Mouse (Mus musculus): ENCODE measurements around the gene Evi5l.
A peak's percentile ranks its signal among the peaks of the same experiment; 100 is the strongest.
"Not testable (repeated sequence)": the region's sequence is repeated elsewhere in the genome, so short reads cannot be mapped to it uniquely, and the experiment has no call there.

The Evi5l gene

DNA sequence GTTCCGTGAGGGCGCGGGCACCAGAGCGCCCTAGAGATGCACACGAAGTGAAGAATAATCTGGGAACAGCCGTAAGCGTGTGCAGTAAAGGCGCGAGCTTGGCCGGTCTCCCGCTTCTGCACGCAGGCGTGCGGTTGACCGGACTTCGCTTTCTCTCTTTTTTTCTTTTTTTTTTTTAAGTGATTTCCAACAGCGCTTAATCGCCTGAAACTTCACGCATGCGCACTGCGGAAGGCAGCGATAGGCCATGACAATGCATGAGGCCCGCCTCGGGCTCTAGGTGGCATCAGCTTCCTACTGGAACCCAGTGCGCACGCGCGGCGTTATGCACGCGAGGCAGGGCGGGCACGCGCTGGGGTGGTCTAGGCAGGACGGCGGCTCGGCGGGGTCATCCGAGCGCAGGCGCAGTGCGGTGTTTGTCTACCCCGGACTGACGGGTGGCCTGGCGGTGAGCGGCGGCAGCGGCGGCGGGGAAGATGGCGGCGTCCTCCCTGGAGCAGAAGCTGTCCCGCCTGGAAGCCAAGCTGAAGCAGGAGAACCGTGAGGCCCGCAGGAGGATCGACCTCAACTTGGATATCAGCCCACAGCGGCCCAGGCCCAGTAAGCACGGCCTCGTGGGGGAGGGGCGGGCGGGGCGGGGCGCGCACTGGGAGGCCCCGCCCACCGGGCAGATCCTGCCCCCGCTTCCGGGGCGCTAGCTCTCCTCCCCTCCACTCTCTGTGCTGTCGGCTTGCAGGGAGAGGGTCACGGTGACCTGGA is 72.2 kb downstream of the Evi5l start, which contains the start of the genes Map2k7 and Gm49320:
Gene Map2k7, plus strand, starts transcription at position 307 of the 759 bp plus-strand sequence.
Gene Gm49320, plus strand, starts transcription at position 432 of the 759 bp plus-strand sequence.
- peak; percentile 96 to 98 for DNase-seq (ENCODE audit: low read depth in 1 of 2, low spot score in 2 of 2)

DNA sequence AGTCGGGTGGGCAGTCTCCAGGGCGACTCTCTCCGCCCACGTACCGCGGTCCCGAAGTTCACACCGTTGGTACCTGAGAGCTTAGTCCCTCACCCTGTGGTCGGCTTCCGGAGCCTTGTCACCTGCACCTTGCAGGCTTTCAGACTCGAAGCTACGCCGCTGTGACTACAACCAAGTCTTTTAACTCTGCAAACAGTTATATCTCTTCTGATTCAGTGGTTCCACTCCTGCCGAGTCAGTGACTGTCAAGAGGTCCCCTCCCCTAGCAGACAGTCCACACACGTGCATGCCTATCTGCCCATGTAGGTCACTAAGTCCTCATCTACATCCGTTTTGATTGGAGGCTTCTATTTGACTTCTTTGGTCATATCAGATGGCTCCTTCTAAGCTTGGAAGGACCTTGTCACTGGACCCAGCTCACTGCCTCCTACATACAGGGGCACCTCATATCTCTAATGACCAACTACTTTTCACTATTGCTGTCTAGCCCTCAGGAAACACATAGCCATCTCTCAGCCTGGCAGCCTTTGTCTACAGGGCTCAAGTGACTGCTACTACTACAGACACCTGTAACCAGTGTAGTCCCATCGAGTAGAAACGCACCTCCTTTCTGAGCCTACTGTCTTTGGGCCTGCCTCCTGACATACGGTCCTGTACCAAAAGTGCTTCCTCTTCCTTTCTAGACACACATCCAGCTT is 73.0 kb downstream of the Evi5l start:
- DNase-seq (ENCODE audit: low read depth in 1 of 2, low spot score in 2 of 2), result no peak

DNA sequence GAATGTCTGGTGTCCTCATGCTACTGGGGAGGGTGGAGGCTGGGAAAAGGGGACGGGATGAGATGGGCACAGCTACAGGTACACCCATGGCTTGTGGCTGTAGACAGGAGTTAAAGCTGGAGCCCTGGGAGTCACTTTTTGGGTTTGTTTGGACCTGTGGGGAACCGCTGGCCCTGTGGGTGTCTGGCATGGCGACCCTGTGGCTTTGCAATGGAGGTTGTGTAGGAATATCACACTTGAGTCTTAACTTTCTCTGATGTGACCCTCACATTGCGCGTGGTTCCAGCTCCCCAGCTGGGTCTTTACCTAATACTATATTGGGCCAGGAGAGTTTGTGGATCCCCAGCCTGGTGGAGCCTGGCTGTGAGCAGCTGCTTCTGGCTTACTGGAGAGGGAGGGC is 78.7 kb downstream of the Evi5l start:
- DNase-seq (ENCODE audit: low read depth in 1 of 2, low spot score in 2 of 2), result no peak

- no peak for DNase-seq (ENCODE audit: low read depth in 1 of 2, low spot score in 2 of 2)
Observed at GRCm38 (mm10) chr8:4245737-4246136, 79.4 kb downstream of the Evi5l start.

DNA sequence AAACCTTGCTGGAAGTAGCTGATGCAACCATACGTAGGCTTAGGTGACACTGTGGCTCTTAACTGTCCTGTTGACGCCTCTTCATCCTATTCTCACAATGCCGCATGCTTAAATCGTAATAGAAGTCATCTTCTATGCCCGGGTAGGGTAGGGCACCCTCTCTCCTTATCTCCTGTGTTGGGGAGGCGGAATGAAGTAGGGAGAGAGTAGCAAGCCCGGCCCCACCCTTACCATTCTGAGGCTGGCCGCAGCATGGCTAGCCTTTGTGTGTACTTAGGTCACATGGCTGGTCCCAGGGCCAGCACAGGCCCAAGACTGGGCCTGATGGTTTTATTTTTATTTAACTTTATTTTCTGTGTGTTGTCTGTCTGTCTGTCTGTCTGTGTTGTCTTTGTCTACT is 80.9 kb downstream of the Evi5l start:
- no peak for DNase-seq (ENCODE audit: low read depth in 1 of 2, low spot score in 2 of 2)

DNA sequence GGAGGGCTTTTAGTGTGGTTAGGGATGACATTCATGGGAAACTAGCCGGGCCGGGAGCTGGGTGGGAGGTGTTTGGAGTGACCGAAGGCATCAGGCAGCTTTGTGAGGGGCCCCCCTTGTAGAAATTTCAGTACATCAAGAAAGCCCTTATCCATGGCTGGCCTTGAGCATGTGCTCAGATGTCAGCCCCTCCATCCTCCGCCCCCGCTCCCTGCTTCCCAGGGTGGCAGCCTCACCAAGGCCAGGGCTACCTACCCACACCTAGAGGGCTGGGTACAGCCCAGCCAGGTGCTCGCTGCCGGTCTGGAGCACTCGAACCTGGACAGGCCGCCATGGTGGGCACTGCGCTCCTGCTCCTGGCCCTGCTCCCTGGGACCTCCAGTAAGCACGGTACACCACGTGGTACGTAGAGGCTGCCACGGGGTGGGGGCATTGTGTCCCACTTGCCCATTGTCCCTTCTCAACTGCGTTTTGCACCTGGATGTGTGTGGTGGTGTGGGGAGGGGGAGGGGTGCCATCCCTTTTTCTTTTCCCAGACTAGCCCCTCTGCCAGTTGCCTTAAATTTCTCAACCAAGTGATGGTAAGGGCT is 81.7 kb downstream of the Evi5l start, which contains the start of gene Tgfbr3l:
Gene Tgfbr3l, plus strand, starts transcription at position 264 of the 590 bp plus-strand sequence.
- DNase-seq (ENCODE audit: low read depth in 1 of 2, low spot score in 2 of 2), result no peak

GRCm38 (mm10) chr8:4249213-4249612 is 82.8 kb downstream of the Evi5l start:
- DNase-seq (ENCODE audit: low read depth in 1 of 2, low spot score in 2 of 2), result no peak

DNA sequence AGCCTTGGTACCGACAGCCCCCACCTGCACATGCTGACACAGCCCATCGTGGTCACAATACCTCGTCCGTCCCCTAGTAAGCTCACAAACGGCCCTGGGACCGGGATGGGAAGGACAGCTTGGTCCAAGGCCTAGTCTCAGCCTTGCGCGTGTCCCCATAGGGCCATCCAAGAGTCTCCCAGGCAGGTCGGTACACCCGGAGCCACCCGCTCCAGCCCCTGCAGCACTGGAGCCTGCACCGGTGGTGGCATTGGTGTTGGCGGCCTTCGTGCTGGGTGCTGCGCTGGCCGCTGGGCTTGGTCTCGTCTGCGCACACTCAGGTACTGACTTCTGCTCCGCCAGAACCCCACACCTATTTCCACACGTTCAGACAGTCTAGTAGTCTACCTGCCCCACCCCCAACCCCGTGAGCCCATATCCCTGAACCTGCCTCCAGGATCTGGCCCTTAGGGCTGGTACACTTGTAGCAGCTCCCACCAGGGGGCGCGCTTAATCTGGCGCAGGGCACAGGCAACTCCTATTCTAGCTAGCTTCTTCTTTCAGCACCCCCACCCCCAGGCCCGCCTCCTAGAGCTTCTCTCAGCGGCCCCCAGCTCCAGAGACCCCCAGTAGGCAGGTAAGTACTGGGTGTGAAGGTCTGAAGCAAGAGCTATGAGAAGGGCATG is 84.1 kb downstream of the Evi5l start:
- peak; percentile 46 to 74 for DNase-seq (ENCODE audit: low read depth in 1 of 2, low spot score in 2 of 2)

DNA sequence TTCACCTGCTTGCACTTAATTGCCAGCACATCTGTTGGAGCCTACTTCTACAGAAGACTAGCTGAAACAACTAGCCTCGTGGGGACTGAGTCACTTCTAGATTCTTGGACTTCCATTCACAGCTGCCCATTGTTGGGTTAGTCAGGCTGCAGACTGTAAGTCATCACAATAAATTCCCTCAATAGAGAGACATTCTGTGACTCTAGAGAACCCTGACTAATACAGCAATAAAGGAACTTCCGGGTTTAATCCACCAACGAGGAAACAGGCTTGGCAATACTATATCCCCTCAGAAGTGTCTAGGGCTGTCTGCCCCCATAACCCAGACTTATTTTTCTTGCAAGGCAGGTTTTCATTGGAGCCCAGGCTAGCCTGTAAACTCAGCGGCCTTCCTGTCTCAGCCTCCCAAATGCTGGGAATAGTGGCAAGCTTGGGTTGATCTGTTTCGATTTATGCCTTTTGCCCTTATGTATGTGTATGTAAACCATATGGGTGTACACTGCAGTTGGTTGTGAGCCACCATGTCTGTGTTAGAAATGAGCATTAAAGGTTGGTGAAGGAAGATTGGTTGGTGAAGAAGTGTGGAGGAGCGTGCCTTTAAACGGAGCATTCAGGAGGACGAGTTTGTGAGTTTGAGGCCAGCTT is 85.9 kb downstream of the Evi5l start:
- DNase-seq (ENCODE audit: low read depth in 1 of 2, low spot score in 2 of 2), result no peak

GRCm38 (mm10) chr8:4252934-4253841 is 86.8 kb downstream of the Evi5l start, which contains the start of gene Snapc2:
Gene Snapc2, plus strand, starts transcription at chr8:4253080.
- DNase-seq (ENCODE audit: low read depth in 1 of 2, low spot score in 2 of 2), result peak; percentile 75 to 88

DNA sequence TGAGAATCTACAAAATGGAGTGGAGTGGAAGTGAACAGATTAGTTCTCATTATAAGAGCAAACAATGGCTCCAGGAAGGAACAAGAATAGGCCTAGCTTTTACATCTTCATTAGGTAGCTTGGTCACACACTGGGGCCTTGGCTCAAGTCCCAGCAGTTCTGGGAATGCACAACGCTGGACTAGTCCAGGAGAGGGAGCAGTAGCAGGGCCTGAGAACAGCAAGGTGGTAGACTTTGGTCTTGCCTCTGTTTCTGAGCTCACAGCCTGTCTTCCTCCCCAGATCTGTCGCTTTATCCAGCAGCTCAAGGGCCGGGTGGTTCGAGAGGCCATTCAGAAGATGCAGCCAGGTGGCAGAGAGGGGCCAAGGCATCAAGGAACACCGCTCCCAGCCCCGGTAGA is 87.6 kb downstream of the Evi5l start:
- DNase-seq (ENCODE audit: low read depth in 1 of 2, low spot score in 2 of 2), result no peak

DNA sequence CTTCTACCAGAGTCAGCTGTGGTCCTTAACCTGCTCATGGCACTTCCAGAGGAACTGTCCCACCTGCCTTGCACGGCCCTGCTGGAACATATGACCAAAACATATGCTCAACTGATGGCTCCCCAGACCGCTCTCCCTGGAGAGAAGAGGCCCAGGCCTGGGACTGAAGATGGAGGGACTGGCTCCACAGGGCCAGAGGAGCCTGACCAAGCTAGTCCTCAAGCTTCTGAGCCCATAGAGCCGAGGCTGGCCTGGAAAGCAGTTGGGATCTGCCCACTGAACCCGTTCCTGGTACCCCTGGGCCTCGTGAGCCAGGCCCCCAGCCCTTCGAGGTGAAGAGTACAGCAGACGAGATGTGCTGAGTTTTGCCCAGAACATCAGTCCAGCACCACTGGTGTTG is 89.1 kb downstream of the Evi5l start:
- not testable (repeated sequence) for DNase-seq (ENCODE audit: low read depth in 1 of 2, low spot score in 2 of 2)

DNA sequence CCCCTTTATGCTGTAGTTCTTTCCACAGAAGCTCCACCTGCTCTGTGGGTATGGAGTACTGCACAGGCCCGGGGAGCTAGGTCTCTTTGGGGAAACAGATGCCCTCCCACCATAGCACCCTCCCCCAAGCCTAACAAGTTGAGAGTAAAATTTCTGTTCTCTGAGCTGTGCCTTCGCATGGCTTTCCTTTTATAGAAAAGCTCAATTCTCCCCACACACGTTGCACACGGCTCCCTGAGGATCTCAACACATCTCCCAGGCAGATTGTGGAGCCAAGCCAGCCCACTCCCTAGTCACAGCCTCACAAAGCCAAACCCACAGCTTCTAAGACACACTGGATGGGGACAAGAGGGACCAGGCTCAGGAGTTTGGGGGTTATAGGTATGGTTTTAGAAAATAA is 90.5 kb downstream of the Evi5l start:
- no peak for DNase-seq (ENCODE audit: low read depth in 1 of 2, low spot score in 2 of 2)

- no peak for DNase-seq (ENCODE audit: low read depth in 1 of 2, low spot score in 2 of 2)
Observed at GRCm38 (mm10) chr8:4257350-4257749, 91.0 kb downstream of the Evi5l start.

- peak; percentile 45 to 62 for DNase-seq (ENCODE audit: low read depth in 1 of 2, low spot score in 2 of 2)
Observed at GRCm38 (mm10) chr8:4258233-4258632, 91.9 kb downstream of the Evi5l start.

- DNase-seq (ENCODE audit: low read depth in 1 of 2, low spot score in 2 of 2), result no peak
Observed at GRCm38 (mm10) chr8:4258678-4259077, 92.3 kb downstream of the Evi5l start.

- DNase-seq (ENCODE audit: low read depth in 1 of 2, low spot score in 2 of 2), result peak; percentile 57 to 78
Observed at GRCm38 (mm10) chr8:4259125-4259804, 92.9 kb downstream of the Evi5l start, which contains the start of gene Ctxn1. Gene Ctxn1, minus strand, starts transcription at chr8:4259274.

DNA sequence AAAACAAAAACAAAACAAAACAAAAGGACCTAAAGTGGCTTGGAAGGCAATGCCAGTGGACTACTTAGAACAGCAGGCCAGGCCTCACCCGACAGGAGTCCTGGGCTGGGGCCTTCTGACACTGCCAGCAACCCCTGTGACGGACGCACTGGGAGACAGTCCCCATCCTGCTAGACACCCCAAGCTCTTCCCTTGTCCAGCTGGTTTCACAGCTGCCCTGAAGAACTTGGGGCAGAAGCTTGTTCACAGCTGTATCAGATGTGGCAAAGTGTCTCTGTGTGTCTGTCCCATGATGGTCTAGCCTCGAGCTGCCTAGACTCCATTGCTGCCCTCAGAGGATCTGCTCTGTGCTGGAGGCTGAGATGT is 93.4 kb downstream of the Evi5l start:
- DNase-seq (ENCODE audit: low read depth in 1 of 2, low spot score in 2 of 2), result no peak
